Mouse (Mus musculus): ENCODE measurements around the gene Gm42791. TPM values are rescaled to one million over a fixed set of nuclear protein-coding genes. Genes with fewer than 3 reads are reported as not detected.

Gene Gm42791
- polyA plus RNA-seq (2017; shearing (Covaris generic)), result 2.0 TPM

DNA sequence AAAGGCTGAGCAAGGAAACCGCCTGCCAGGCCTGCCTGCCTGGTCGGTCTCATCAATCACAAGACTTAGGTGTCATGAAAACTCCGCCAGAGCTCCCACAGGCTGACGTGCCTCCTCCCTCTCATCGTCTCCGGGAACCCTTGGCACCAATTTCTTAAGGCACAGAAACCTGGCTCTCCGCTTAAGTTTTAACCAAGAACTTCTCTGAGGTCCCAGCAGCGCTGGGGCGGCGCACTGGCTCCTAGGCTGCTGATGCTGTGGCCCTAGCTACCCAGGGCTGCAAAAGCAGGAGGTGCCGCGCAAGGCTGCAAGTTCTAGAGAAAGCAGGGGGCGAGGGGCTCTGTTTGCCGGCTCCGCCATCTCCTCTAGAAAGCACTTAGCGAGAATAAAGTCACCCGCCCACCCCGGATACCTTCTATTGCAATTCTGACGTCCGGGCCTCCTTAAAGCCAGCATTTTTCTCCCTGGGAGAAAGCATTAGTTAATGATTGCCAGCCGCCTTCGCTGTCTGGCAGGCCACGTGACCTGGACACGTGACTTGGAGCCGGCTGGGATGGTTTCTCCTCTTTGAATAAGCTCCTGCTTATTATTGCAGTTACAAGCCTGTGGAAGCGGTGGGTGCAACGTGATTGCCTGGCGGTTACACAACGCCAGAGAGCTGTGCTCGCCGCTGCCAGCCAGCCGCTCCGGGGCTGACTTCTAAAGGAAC, at the start of gene Gm42791:
Gm42791 (minus strand) TSS at position 442 of the 709 bp plus-strand sequence.

DNA sequence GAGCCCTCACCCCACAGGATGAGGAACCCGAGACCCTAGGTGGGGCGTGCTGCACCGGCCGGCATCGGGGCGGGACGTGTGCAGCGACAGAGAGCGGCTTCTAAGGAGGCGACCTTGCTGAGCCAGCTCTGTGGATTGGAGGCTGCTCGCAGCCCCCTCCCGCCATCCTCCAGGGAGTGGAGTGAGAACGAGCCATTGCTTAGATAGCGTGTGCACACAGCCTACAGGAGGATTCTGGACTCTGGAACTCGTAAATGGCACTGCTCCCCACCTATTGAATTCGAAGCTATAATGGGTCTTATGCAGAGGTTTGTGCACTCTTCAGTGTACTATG, 65.9 kb downstream of the Gm42791 start, which contains the start of gene Katnal1:
Katnal1 (minus strand) TSS at position 205 of the 334 bp plus-strand sequence.

Other genes starting within 250 kb of the Gm42791 start
- gene Katnal1, start 65.8 kb downstream of the Gm42791 start, polyA plus RNA-seq (2017; shearing (Covaris generic)), result 3.1 TPM
- 45.4 TPM for gene Uspl1, start 189.2 kb upstream of the Gm42791 start, polyA plus RNA-seq (2017; shearing (Covaris generic))
- gene Hmgb1, start 189.3 kb upstream of the Gm42791 start, polyA plus RNA-seq (2017; shearing (Covaris generic)), result 218 TPM

All from CD4-positive, CD25-positive, alpha-beta regulatory T cell (primary cell).